Mouse (Mus musculus) B cell, adult 62 days (primary cell): ENCODE results near the gene Acta1. TPM values are rescaled to one million over a fixed set of nuclear protein-coding genes. Genes with fewer than 3 reads are reported as not detected.

ENCODE experiments used
- total RNA-seq: library from RNA; stranded (reverse); gene quantifications from 4 replicates; pipeline ENCODE4 v1.2.4, GENCODE M21; 2023

The Acta1 gene
- 0.39 TPM in 1 of 4 replicates, not detected in the others for total RNA-seq

DNA sequence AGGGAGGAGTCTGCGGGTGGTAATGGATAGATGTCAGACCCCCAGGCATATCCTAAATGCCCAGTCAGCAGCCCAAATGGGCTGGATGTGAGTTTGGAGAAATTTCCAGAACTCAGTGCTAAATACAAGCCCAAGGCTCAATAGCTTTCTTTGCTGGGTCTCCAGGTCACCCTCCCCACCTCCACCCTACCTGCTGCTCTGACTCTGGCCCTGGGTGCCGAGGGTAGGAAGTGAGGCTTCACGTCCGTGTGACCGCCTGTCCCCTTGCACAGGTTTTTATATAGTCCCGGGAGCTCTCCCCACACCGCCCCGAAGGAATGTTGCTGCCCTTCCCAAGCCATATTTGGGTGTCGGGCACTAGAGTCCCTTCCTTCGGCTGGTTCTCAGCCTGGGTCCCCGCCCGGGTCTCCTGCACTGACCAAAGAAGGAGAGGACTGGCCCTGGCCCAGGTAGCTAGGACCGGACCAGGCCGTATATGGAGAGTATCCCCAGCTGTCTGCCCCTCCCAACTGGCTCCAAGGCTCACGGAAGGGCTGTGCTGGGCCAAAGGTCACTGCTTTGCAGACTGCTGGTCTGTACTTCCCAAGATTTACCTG, at the start of gene Acta1:
Acta1 (minus strand) TSS at position 250 of the 596 bp plus-strand sequence.

DNA sequence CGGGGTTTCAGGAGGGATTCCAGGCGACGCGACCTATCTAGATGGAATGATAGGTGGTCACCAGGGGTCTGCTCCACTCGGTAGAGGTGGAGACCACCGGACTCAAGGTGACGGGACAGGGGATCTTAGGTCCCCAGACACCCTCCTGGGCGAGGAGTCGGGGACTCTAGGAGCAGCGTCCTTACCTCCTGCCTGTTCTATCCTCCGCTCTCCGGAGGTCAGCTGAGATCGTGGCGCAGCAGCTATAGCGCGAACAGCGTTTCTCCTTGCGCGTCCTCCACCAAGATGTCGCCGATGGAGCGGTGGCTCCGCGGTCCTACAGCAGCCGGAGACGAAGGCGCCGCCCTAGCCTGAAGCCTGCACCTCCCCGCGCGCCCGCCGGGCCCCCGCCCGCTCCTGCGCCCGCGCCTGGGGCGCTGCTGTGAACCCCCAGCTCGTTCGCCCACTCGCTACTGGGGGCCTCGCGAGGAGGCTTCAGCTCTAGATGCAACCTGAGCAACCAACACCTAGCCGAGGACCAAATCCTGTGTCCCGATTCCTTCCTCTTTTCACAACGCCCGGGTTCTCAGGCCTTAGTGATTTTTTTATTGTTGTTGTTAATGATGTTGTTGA, 34.8 kb downstream of the Acta1 start, which contains the start of gene Ccsap:
Ccsap (minus strand) TSS at position 562 of the 612 bp plus-strand sequence.

Other genes starting within 250 kb of the Acta1 start
- not detected in 4 replicates for gene Rhou, start 240.8 kb downstream of the Acta1 start, total RNA-seq
- not detected in 4 replicates for gene Rab4a, start 88.8 kb downstream of the Acta1 start, total RNA-seq
- 19.0 to 22.3 TPM (median 20.5 TPM) in 4 replicates for gene Ccsap, start 34.5 kb downstream of the Acta1 start, total RNA-seq
- gene Nup133, start 54.5 kb upstream of the Acta1 start, total RNA-seq, result 35.1 to 37.8 TPM (median 37.2 TPM) in 4 replicates
- 11.7 to 14.2 TPM (median 13.2 TPM) in 4 replicates for gene Abcb10, start 88.4 kb upstream of the Acta1 start, total RNA-seq
- gene Taf5l, start 126.6 kb upstream of the Acta1 start, total RNA-seq, result 71.1 to 78.8 TPM (median 74.0 TPM) in 4 replicates
- gene Urb2, start 126.8 kb upstream of the Acta1 start, total RNA-seq, result 23.4 to 26.3 TPM (median 24.8 TPM) in 4 replicates